Mouse (Mus musculus) cerebellum, adult 9-10 months (tissue): Measurements from ENCODE around the gene Adm.
"Not testable (repeated sequence)": the region's sequence is repeated elsewhere in the genome, so short reads cannot be mapped to it uniquely, and the experiment has no call there.

ENCODE experiments used
- DNase-seq: peaks from one replicate; pipeline ENCODE4 v3.0.0; 2022

Adm gene

DNA sequence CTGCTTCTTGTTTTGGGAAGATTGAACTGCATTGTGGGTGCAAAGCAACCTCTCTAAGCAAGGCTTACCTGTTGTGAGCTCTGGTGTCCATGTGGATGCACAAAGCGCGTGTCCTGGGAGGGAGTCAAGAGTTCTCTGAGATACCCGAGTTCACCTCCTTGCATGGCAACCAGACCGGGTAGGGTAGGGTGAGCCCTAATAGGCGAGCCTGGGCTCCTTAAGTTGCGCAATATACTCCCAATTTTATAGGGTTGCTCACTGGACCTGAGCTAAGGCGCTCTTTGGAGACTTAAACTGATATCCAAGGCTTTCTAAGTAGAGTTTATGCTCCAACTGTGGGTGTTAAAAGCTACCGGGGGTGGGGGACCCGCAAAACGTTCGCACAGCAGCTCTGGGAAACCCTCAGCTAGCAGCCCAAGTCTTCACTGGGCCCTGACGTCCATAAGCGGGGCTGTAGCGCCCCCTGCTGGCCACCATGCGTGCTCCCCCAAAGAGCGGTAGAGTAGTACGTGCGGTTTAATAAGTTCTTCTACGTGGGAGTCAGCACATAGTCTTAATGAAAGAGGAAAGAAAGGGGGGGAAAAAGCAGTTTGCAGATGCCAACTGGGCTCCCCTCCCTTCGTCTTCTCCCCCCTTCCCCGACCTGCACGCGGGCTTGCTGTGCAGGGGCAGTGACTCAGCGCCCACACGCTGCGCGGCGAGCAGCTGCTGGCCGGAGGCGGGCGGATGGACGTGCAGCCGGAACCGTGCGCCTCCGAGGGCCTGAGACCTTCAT, 2.6 kb downstream of the Adm start:
- peak; percentile 88 for DNase-seq

DNA sequence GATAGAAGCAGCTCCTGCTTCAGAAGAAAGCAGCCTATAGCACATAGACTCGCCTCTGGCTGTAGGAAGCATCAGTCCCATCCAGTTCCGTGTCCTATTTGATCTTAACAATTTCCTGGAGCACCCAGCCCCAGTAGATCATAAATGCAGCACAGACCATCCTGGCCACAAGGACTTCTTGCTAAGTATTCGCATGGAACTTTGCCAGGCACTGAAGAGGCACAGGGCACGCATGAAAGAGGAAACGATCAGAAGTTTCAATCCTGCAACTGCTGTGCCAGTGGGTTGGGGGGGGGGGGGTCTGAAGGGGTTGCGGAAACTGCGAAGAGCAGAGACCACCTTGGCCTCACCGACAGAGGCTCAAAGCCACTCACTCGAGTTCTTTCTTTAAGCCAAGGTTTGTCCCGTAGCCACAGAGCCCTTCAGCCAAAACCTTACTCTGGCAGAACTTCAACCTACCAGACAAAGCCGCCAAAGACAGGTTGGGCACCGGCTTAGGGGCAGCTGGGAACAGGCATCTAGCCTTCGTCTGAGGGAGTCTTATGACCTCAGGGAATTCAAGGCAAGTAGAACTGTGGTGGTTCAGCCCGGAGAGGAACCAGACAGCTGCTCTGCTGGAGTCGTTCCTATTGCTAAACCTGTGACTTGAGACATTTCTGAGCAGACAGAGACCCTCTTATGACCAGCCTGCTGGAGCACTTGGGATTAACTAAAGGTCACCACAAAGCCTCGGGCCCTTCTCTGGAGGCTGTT, 3.9 kb downstream of the Adm start:
- no peak for DNase-seq

DNA sequence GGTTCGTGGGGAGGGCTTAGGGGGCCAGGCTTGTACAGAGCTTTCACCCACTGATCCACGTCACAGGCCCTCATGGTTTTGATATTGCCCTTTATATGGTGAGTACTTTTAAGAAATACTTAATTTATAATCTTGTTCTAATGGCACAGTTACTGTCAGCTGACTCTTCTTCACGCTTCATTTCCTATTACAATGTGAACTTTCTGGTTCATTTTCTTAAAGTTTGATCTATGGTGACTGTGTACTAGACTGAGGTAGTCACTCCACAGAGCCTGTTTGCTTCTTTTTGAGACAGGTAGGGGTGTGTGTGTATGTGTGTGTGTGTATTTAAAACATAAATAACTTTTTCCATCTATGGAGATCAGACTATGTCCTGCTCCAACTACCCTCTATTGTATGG, 8.5 kb downstream of the Adm start:
- DNase-seq = no peak

DNA sequence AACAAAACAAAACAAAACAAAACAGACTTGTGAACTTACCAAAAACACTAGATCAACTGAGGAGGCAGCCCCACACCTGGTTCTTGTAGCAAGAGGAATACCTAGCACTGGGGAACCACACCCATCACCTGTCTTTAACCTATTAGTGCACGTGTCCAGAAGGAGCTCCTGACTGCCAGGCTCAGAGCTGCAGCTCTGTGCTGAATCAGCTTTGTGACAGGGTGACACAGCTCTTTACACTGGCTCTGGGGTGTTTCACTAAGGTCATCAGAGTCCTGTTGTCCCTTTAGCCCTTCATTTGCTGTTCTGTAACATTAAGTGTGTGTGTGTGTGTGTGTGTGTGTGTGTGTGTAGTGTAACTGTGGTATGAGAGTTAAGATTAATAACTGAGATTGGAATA, 9.1 kb downstream of the Adm start:
- DNase-seq = no peak

DNA sequence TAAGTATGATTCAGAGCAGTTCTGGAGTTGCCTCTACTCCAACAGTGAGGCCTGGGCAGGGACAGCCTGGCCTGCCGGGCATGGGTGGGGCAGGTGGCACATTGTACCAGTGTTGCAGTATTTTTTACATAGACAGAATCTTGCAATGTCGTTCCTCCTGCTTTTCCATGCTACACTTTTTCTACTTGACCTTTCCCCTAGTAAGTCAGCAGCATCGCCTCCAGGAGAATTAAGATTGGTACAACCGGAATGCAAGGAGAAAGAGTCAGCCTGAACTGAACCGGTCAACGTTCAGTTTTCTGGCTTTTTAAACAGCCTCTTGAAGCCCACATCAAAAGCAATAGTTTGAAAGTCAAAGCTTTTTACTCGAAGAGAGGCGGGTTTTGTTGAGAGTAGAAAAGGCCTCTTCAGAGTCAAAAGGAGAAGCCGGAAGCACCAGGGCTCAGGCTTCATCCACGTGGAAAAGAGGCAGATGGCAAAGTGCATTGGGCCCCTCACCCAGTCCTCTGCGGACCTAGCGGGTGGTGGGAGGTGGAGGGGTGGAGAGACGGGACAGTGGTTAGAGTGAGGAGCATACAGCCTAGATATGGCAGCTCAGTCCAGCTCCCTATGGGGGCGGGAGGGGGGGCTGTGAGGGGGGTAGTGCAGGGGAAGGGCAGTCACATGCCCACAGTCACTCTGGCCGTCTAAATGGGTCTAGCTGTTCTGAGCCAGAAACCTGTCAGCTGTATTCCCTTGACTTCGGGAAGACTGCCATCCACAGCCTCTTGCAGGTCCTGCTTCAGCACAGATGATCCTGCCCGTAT, 11.0 kb downstream of the Adm start:
- DNase-seq = no peak

DNA sequence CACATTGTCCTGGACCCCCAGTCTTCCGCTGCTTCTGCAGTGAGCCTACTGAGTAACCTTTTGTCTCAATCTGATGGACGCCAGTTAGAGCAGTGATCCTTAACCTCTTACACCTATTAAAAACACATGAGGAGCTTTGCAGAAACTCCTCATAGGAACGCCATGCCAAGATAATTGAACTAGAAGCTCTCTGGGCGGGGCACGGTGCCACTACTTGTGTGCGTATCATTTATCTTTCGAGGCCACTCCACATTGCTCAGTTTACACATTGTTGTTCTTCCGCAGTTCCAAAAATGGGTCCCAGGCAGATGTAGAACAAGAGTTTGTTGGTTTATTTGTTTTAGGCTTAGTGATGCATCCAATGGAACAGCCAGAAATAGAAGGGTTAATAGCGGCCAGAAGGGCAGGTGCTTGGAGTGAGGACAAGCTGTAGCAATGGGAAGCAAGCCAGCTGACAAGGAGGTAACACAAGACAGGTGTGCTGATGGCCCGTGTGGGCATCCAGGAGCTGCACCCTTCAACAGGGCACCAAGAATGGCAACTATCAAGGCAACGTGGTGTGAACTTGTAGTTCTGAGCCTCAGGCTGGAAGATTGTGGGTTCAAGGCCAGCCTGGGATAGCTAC, 11.9 kb downstream of the Adm start:
- DNase-seq = no peak

DNA sequence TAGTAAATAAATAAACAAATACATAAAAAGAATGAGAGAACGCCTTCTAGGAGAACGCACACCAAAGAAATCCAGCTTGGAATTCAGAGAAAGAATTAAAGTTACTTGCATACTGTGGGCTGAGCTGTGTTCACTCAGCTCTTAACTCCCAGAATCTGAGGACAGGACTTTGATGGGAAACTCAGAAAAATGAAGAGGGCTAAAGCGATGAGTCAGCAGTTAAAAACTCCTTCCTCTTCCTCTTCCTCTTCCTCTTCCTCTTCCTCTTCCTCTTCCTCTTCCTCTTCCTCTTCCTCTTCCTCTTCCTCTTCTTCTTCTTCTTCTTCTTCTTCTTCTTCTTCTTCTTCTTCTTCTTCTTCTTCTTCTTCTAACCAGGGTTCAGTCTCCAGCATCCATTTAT, 12.5 kb downstream of the Adm start:
- DNase-seq = not testable (repeated sequence)

DNA sequence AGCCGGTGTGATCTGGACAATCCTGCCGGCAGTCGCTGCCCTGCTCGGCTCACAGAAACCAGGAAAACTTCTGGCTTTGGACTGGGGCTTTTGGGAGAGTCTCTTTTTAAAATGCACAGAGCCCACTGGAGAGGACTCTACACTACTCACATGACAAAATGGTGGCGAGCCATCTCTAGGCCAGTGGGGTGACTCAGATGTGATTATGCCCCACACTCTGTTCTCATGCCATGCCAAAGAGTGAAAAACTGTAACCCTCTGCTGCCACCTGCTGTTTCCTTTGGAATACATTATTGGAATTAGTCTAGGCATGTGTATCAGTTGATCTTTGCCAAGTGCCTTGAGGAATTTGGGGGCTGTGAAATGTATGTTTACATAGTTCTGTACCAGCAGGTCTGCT, 17.9 kb downstream of the Adm start:
- peak; percentile 79 for DNase-seq

DNA sequence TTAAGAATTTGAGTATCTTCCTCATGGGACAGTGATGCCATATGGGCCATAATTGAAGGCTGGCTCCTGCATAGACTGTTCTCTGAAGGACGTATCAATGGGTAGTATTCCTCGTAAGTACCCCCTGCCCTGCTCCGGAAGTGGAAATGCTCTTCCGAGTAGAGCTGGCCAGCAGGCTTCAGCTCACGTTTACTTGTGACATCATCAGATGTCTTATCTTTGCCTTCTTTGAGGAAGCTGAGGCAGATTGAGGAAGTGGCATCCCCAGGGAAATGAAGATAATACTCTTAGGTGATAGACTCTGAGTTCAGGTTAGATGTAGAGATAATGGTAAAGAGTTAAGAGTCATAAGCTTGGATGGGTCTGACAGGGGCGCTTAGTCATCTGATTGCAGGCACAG, 18.4 kb downstream of the Adm start:
- no peak for DNase-seq

DNA sequence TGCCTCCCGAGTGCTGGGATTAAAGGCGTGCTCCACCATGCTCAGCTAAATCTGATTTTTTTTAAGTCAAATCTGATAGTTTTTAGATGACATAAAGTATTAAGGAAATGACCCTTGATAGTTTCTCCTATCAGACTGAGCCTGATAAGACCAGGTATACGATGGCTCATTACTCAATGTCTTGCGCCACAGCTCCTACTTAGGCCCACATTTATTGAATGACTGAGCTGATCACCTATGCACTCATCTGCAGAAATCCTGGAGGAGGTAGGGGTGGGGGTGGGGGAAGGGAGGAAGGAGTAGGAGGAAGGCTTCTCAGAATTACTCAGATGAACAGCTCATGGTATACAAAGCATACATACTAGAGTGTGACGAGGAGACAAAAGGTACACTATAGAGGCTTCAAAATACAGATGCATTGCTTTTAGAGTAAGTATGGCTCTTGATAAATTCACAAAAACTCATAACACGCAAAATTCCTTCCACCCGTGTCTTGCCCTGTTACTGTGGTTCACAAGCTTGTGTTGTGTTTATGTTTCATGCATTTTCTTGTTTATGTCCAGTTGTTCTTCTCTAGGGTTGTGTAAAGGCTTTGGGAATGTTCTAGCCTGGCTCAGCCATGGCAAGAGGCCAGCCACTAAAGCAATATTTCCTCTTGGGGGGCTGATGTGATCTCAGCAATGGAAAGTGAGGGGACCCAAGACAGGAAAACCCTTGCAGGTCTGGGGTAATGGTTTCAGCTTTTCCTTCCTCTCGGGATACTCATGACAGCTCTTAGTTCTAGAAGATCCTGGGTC, 19.3 kb downstream of the Adm start:
- DNase-seq = no peak

DNA sequence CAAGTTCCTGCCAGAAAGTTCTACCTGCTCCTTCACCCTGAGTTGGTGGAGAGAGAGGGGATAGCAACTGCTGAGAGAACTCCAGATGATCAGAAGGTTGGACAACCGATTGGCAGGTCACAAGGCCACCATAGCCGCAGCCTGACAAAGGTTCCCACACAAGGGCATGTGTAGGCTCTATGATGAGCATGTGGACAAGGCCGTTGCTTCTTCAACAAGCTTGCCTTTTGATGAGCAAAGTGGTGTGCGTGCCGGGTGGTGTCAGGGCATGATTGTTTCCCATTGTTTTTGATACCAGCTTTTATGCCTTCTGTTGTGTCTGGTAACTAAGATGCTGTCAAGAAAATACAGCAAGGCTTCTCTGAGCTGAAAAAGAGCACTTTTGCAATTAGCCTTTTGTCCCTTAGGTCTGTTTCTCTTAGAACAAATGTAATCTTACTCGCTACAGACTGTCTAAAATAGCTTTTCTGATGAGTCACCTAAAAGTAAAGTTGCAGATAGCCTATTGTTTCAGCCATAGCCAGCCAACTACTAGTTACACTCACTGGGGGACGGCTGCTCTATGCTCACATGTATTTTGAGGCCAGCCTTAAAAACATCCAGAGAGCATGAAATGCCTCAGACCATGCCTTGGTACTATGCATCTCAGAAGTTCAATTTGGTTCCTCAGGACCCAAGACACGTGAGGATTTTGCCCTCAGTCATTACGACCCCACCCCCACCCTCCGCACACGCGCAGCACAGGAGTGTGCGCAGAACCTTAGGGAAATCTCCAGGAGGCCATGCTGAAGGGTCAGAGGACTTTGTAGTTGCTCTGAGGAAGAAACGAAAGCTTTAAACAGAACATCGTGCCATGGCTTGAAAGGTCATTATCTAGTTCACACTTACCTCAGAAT, 20.3 kb downstream of the Adm start:
- DNase-seq = no peak

DNA sequence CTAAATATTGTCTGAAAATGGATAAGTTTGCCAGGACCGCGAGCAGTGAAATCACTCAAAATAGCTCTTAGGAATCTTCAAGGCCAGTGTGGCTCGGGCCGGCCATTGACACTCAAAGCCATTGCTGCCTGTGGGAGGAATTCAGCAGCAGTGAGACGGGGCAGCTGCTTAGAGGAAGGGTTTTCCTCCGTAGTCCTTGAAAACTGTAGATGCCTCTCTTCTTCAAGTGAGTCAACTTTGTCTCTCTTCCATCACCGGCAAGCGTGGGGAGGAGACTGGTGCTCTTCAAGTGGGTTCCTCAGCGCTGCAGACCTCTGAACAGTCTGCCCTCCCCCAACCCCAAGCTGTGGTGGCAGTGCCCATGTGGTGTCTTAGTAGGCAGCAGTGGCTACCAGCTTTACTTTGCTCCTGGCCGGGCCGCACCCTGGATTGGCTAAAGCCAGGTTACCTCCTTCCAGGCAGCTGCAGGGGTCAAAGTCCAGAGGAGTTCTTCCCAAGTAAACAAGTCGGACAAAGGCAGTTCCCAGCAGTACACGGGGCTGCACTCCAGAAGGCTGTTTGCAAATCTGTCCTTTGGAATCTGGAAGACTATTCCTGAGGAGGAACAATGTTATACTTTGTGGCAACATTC, 21.1 kb downstream of the Adm start:
- no peak for DNase-seq

DNA sequence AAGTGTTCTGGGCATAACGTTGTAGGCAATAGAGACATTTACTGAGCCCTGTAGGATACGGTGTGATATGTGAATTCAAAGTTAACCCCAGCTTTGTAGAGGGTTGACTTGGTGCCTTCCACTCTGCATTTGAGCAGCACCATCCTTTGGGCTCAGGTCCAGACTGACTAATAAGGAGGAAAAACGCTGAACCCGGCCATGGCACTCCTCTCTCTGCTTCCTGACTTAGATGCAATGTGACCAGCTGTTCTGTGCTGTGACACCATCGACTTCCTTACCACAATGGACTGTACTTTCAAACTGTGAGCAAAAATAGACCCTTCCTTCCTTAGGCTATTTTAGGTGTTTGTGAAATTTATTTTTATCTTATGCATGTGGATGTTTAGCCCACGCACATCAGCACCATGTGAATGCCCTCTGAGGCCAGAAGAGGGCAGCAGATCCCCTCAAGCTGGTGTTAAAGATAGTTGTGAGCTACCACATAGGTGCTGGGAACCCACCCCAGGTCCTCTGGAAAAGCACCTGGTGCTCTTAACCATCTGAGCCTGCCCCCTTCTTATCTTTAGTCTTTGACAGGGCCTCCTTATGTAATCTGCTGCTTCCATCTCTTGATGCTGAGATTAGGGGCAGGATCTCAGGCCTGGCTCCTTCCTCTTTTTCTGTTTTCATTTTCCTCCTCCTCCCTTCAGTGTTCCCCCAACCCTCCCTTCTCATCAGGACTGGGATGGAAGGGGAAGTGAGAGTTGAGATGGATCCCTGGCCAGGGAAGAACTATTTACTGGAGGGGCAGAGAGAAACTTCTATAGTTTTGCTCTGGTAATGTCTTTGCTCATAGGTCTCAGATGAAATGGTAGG, 21.9 kb downstream of the Adm start:
- no peak for DNase-seq

DNA sequence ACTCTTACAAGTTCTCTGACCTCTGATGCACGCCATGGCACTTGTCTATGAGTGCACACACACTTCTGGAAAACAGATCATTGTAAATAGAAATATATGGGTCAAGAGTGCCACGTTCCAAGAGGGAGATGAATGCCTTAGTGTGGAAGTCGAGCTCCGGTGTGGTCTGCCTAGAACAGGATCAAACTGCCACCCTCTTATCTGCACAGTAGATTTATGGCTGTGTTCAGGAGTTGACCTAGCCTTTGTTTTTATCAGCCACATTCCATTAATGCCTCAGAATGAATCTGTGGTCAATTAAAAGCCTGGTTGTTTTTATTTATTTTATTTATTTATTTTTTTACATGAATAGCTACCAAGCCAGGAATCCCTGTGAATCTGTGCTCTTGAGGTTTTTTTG, 23.0 kb downstream of the Adm start:
- no peak for DNase-seq

DNA sequence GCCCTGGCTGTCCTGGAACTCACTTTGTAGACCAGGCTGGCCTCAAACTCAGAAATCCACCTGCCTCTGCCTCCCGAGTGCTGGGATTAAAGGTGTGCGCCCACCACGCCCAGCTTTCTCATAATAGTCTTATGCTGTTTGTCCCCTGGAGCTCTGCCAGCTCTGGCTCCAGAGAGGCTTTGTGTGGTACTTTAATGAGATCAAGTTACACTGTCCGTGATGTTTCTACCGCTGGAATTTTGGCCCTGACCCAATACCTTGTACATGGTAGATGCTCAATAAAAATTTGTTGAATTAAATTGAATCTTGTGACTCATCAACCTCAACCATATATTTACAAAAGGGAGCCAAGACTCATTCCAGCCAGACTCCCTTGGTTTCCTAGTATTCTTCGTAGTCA, 23.6 kb downstream of the Adm start:
- no peak for DNase-seq

DNA sequence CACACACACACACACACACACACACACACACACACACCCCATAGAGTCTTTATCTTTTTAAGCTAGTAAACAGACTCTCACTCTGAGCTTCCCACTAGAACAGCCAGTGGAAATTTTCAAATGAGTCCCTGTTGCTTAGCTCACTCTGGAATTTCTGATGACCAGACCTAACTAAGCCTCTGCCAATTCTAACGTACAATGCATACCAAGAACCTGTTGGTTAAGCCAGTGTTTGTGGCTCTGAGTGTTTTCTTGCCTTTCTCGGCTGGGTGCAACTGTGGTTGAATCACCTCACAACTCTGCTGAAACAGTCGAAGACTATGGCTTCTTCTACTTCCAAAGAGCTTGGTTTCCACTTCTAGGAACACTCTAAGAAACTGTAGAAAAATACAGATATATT, 27.8 kb downstream of the Adm start:
- DNase-seq = no peak

DNA sequence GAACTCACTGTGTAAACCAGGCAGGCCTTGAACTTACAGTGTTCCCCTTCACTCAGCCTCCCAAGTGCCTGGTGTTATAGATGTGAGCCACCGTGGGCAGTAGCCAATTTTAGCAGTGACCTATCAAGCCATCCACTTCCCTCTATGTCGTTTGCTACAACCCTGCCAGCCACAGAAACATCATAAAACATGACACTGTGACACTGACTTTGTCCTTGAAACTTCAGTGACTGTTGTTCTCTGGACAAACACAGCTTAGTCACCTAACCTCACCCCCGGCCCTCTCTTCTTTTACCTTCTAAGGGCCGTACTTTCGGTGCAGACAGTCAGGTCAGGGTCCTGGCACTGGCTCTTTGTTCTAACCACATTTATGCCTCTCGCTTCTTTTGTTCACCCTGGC, 28.5 kb downstream of the Adm start:
- DNase-seq = no peak

DNA sequence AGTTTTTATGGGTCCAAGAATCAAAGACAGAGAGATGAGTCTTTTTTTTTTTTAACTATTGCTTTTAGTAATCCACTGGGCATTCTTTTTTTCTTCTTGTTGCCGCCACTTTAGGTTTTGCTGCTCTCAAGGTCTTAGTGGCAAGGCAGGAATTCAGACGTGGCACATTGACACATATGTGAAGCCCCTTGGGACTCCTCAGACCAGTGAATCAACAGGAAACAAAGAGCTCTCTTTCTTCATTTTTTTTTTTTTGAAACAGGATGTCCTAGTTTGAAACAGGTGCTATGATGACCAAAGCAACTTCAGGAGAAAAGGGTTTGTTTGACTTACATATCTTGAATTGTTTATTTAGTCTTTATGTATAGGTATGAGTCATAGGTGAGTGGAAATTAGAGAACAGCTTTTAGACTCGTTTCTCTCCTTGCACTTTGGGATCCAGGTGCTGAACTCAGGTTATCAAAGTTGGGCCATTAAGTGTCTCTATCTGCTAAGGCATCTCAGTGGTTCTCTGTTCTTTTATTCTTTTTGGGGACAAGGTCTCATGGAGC, 31.0 kb downstream of the Adm start:
- no peak for DNase-seq

DNA sequence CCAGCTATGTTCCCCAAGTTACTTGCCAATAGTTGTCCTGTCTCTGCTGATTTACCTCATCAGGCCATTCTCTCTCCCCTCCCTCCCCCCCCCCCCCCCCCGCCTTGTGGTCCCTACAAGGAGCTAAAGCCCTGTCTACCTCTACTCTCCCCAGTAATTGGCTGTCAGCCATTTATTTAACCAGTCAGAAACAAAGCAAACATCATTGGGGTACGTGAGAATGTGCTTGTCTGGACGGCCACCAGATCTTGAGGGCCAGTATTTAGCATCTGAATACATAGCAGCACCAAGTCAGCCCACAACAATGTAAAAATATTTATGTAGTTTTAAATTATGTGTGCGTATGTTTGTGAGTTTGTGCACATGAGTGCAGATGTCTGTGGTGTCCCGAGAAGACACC, 39.1 kb downstream of the Adm start:
- no peak for DNase-seq

DNA sequence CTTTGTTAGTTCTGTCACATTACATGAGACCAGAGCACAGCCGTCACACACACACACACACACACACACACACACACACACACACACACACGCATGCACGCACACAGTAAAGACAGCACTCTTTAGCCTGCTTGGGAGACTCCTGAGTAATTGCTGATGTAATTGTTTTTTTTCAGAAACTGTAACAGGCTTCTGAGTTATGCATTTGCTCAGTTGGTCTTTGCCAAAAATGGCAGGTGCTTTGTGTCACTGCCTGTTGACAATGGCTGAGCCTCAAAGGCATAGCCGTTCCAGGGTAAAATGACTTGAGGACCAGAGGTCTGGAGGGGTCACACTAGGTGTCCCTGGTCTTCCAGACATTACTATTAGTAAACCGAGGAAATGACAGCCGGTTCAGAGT, 40.8 kb downstream of the Adm start:
- peak; percentile 30 for DNase-seq
